Mouse (Mus musculus) olfactory bulb, adult 2 months (tissue): Measurements from ENCODE around the gene Usp45. TPM values are rescaled to one million over a fixed set of nuclear protein-coding genes. Genes with fewer than 3 reads are reported as not detected.
A peak's percentile ranks its signal among the peaks of the same experiment; 100 is the strongest.
"Not testable (repeated sequence)": the region's sequence is repeated elsewhere in the genome, so short reads cannot be mapped to it uniquely, and the experiment has no call there.

ENCODE experiments used
- H3K27ac ChIP-seq: fragments of 200-500 bp; 2 replicates; pipeline ENCODE4 v1.5.1; 2012; ENCODE audit warnings: low read depth, low read length; ENCODE audit not compliant: insufficient read depth
- H3K4me1 ChIP-seq: fragments of 200-500 bp; 2 replicates; pipeline ENCODE4 v1.6.1; 2012; ENCODE audit warnings: low read length; ENCODE audit not compliant: control insufficient read depth, insufficient read depth
- H3K4me3 ChIP-seq: fragments of 200-500 bp; 2 replicates; pipeline ENCODE4 v1.5.1; 2012; ENCODE audit warnings: mild to moderate bottlenecking, low read depth, low read length, moderate library complexity; ENCODE audit not compliant: insufficient read depth
- CTCF ChIP-seq: fragments of 200-500 bp; IDR thresholded peaks from 2 replicates; pipeline ENCODE4 v1.5.1; 2012; ENCODE audit warnings: low read depth, mild to moderate bottlenecking, low read length, moderate library complexity; ENCODE audit not compliant: insufficient read depth
- POLR2A ChIP-seq: fragments of 200-500 bp; IDR thresholded peaks from 2 replicates; pipeline ENCODE4 v1.6.1; 2012; ENCODE audit warnings: mild to moderate bottlenecking, low read depth, low read length, moderate library complexity; ENCODE audit not compliant: insufficient read depth
- WGBS: fragments of 180-500 bp; shearing (Covaris S2); methylation state at CpG from one replicate; pipeline ENCODE4 v1.1.7; 2018; 5-methylcytosine and 5-hydroxymethylcytosine counted together
- polyA plus RNA-seq: library from polyadenylated mRNA; stranded (reverse); fragments of >200 nt; gene quantifications from 2 replicates; pipeline ENCODE4 v1.2.4, GENCODE M21; 2012; ENCODE audit warnings: low replicate concordance; ENCODE audit not compliant: missing spikeins, insufficient read depth, insufficient read length

Usp45 gene
- polyA plus RNA-seq, result not detected in 2 replicates

- Histone ChIP-seq H3K27ac (peak within 1 kb of the TSS; percentile 61), H3K4me3 (peak within 1 kb of the TSS; percentile 99), H3K4me1 (no peaks in the 10 kb centered on the region)
- WGBS, result under 1% methylated on average over 17 of the region's 17 CpGs
- TF ChIP-seq CTCF (peak; percentile 84; the same call in 1 of the 2 replicates), POLR2A (no peak)
These were observed at the start of gene Usp45, which contains the start of gene Tstd3 for GRCm38 (mm10) chr4:21766863-21767304. Gene Usp45, plus strand, starts transcription at chr4:21767156. Gene Tstd3, minus strand, starts transcription at chr4:21767212.

GRCm38 (mm10) chr4:21722752-21723334 is 44.1 kb upstream of the Usp45 start:
- no peak overlapping the region for H3K27ac ChIP-seq
- WGBS, result 46% methylated on average over 7 of the region's 7 CpGs
- no peaks in the 10 kb centered on the region for H3K4me1 ChIP-seq
- no peak for TF ChIP-seq CTCF
- TF ChIP-seq POLR2A, result no peak
- no peak overlapping the region for H3K4me3 ChIP-seq

GRCm38 (mm10) chr4:21726912-21727614 is 39.9 kb upstream of the Usp45 start:
- Histone ChIP-seq H3K4me1 (no peaks in the 10 kb centered on the region), H3K4me3 (peak overlapping the region; percentile 81), H3K27ac (peak overlapping the region; percentile 48; the same call in 1 of the 2 replicates)
- TF ChIP-seq CTCF (no peak), POLR2A (no peak)
- WGBS, result under 1% methylated on average over 22 of the region's 22 CpGs

- peak within 1 kb of the TSS; percentile 48; the same call in 1 of the 2 replicates for H3K27ac ChIP-seq
- H3K4me1 ChIP-seq, result no peaks in the 10 kb centered on the region
- peak; percentile 70 for TF ChIP-seq POLR2A
- 0 out of 2 replicates have a peak, but pooled peaks have one; percentile 22 for TF ChIP-seq CTCF
- H3K4me3 ChIP-seq, result peak within 1 kb of the TSS; percentile 81
- WGBS, result under 1% methylated on average over 37 of the region's 37 CpGs
These were observed 39.3 kb upstream of the Usp45 start, which contains the start of gene Ccnc for GRCm38 (mm10) chr4:21727615-21728165. Gene Ccnc, plus strand, starts transcription at chr4:21727701.

GRCm38 (mm10) chr4:21739169-21739568 is 27.8 kb upstream of the Usp45 start:
- 92% methylated on average over 4 of the region's 4 CpGs for WGBS
- H3K27ac ChIP-seq, result no peak overlapping the region
- no peak for TF ChIP-seq POLR2A

GRCm38 (mm10) chr4:21744142-21744541 is 22.8 kb upstream of the Usp45 start:
- H3K4me3 ChIP-seq, H3K27ac ChIP-seq, H3K4me1 ChIP-seq: not testable (repeated sequence)
- WGBS, result 96% methylated on average over 8 of the region's 8 CpGs

More at GRCm38 (mm10) chr4:21739169-21739568, 27.8 kb upstream of the Usp45 start:
- Histone ChIP-seq H3K4me1 (no peaks in the 10 kb centered on the region), H3K4me3 (no peak overlapping the region)

- Histone ChIP-seq H3K27ac (no peak overlapping the region), H3K4me1 (no peaks in the 10 kb centered on the region), H3K4me3 (no peak overlapping the region)
- 83% methylated on average over 5 of the region's 5 CpGs for WGBS
- TF ChIP-seq CTCF (no peak), POLR2A (no peak)
These were observed 21.2 kb upstream of the Usp45 start for GRCm38 (mm10) chr4:21745723-21746122.

- H3K4me1 ChIP-seq, result no peaks in the 10 kb centered on the region
- 53% methylated on average over 4 of the region's 4 CpGs for WGBS
- H3K27ac ChIP-seq, result no peak overlapping the region
- no peak for TF ChIP-seq POLR2A
- no peak for TF ChIP-seq CTCF
- H3K4me3 ChIP-seq, result no peak overlapping the region
These were observed 11.7 kb upstream of the Usp45 start for GRCm38 (mm10) chr4:21755123-21755789.
